In genomic region chr19:53740750-53741380, GRCm38 (mm10) we compare ENCODE assay signal across 12 mouse cellular contexts.
DNase-seq lines count a peak whose midpoint lies in the region; ATAC-seq and TF ChIP-seq lines count a peak whose summit lies in the region.
"Had no signal": no experiment of that assay in that cellular context is flagged by ENCODE, and none has a peak within 500 bp of the region (broad histone marks: within the 10 kb centered on the region; RNA-seq: fewer than 3 reads in every experiment).

No protein-coding gene starts in this region.

- no peak overlapping the region; the same call in 1 of the 2 replicates for H3K27ac ChIP-seq in heart, adult 2 months
- H3K27ac ChIP-seq in ES-E14 (ENCODE audit: insufficient read depth, low read depth, low read length, poor library complexity, severe bottlenecking), result no peak overlapping the region
- no peak overlapping the region for H3K27ac ChIP-seq in limb, embryonic 12.5 days
- H3K27ac ChIP-seq: left cerebral cortex, adult 2 months had no signal

- no peaks in the 10 kb centered on the region for H3K27me3 ChIP-seq in heart, adult 2 months (ENCODE audit: control insufficient read depth, insufficient read depth, low read length)
- H3K27me3 ChIP-seq in limb, embryonic 12.5 days, result no peaks in the 10 kb centered on the region

- intact Hi-C loops in heart, adult 2 months (cut with DNase I), result no loop called here

- no peak for TF ChIP-seq EP300 in heart, adult 2 months (IDR thresholded peaks at IDR 0.05; ENCODE audit: insufficient read depth, low read depth, low read length)

- no peak overlapping the region for H3K4me2 ChIP-seq in limb, embryonic 12.5 days

- peak; percentile 5 for DNase-seq in adrenal gland, adult 2 months
- no peak for DNase-seq in adrenal gland, postnatal 4 days (ENCODE audit: low spot score in 2 of 2)
- peak; percentile 36 for DNase-seq in heart, postnatal 4 days
- no peak for DNase-seq in heart, adult 2 months
- DNase-seq in ES-E14 (ENCODE audit: low read depth, low spot score), result peak; percentile 60
- DNase-seq in urinary bladder, postnatal 25 days (ENCODE audit: low spot score), result no peak
- DNase-seq: cerebellum, postnatal 36 days; forebrain, postnatal 0 days; kidney, adult 11 months had no signal

- H3K36me3 ChIP-seq in heart, adult 2 months (ENCODE audit: control insufficient read depth, insufficient read depth, low read length), result peaks cover 3% of the 10 kb centered on the region; the same call in 1 of the 2 replicates
- H3K36me3 ChIP-seq in ES-E14 (ENCODE audit: control insufficient read depth, insufficient read depth, low read length, poor library complexity, severe bottlenecking), result no peaks in the 10 kb centered on the region
- H3K36me3 ChIP-seq in limb, embryonic 12.5 days, result no peaks in the 10 kb centered on the region

- TF ChIP-seq CTCF in heart, adult 2 months (IDR thresholded peaks at IDR 0.05), result no peak

- H3K9ac ChIP-seq in heart, adult 2 months (ENCODE audit: low read depth, low read length), result no peak overlapping the region
- H3K9ac ChIP-seq in ES-E14 (ENCODE audit: insufficient read depth, low read depth, low read length, poor library complexity, severe bottlenecking), result no peak overlapping the region
- H3K9ac ChIP-seq in limb, embryonic 12.5 days (replicated peaks), result no peak overlapping the region
- H3K9ac ChIP-seq: forebrain, postnatal 0 days had no signal

- in situ Hi-C loops in ES-E14 (cut with MboI; ENCODE audit: low sequenced_read_pairs in 2 of 2, unreplicated experiment in 2 of 2), result no loop called here

- WGBS in heart, adult 2 months, result 65% methylated on average over 1 of the region's 1 CpGs
- 78% methylated on average over 1 of the region's 1 CpGs for WGBS in limb, embryonic 12.5 days

- ATAC-seq in limb, embryonic 12.5 days (ENCODE audit: insufficient number of reproducible peaks, insufficient read depth, low FRiP score, low TSS enrichment, low read depth), result peak; percentile 16; the same call in 1 of the 2 replicates
- no peak for ATAC-seq in cerebellum, adult (ENCODE audit: insufficient number of reproducible peaks, low FRiP score, low TSS enrichment)
- ATAC-seq: forebrain, postnatal 0 days had no signal

- no peak overlapping the region for H3K4me3 ChIP-seq in heart, adult 2 months
- H3K4me3 ChIP-seq in ES-E14 (ENCODE audit: insufficient read depth in 1 of 2, low read depth in 1 of 2, low read length in 2 of 2, poor library complexity in 1 of 2, severe bottlenecking in 1 of 2), result no peak overlapping the region
- H3K4me3 ChIP-seq in limb, embryonic 12.5 days (replicated peaks), result no peak overlapping the region
- H3K4me3 ChIP-seq: left cerebral cortex, adult 2 months had no signal

- TF ChIP-seq POLR2A in heart, adult 2 months (IDR thresholded peaks at IDR 0.05; ENCODE audit: insufficient read depth, low read depth, low read length), result no peak

- H3K9me3 ChIP-seq in ES-E14 (ENCODE audit: control insufficient read depth, insufficient read depth, low read depth, low read length), result no peaks in the 10 kb centered on the region
- H3K9me3 ChIP-seq in limb, embryonic 12.5 days, result no peaks in the 10 kb centered on the region

- H3K4me1 ChIP-seq in heart, adult 2 months (ENCODE audit: control insufficient read depth, insufficient read depth, low read length), result peaks cover 2% of the 10 kb centered on the region
- peaks cover 0 to 2% of the 10 kb centered on the region in 2 experiments; a peak in 1 of 4 replicates for H3K4me1 ChIP-seq in ES-E14 (ENCODE audit: control insufficient read depth in 2 of 2, insufficient read depth in 2 of 2, low read length in 2 of 2, poor library complexity in 1 of 2)
- peaks cover 31% of the 10 kb centered on the region for H3K4me1 ChIP-seq in limb, embryonic 12.5 days (replicated peaks)

- no peaks in the 10 kb centered on the region; the same call in 1 of the 2 replicates for H3K79me2 ChIP-seq in heart, adult 2 months (replicated peaks; ENCODE audit: control insufficient read depth, insufficient read depth, low read length)

TF ChIP-seq in ES-E14, 5 proteins besides CTCF, POLR2A, EP300 and RAD21:
- peak; percentile 26; the same call in 1 of the 2 replicates for TF ChIP-seq CHD2 (IDR thresholded peaks at IDR 0.05; ENCODE audit: low read depth, low read length)
- no peak for TF ChIP-seq ZNF384 (IDR thresholded peaks at IDR 0.05; ENCODE audit: low read depth, low read length)

Comparison
In these comparisons a context has a peak if more than half of its experiments do, and no peak if none do; other contexts are left out.
1. DNase-seq: peak in adrenal gland, adult 2 months (single experiment), heart, postnatal 4 days (single experiment) and ES-E14 (single experiment); none in adrenal gland, postnatal 4 days (0 of 2), heart, adult 2 months (0 of 2) and urinary bladder, postnatal 25 days (single experiment).